Mouse (Mus musculus) cerebellum, adult 2 months (tissue): Measurements from ENCODE around the gene Scamp1.

Experiments
- CTCF ChIP-seq: fragments of 200-500 bp; IDR thresholded peaks from 2 replicates; pipeline ENCODE4 v1.5.1; 2011; ENCODE audit warnings: low read depth, mild to moderate bottlenecking, control low read depth, low read length, moderate library complexity, borderline replicate concordance; ENCODE audit not compliant: insufficient read depth
- POLR2A ChIP-seq: fragments of 200-500 bp; IDR thresholded peaks from 2 replicates; pipeline ENCODE4 v1.6.1; 2011; ENCODE audit warnings: low read length, control low read depth, borderline replicate concordance; ENCODE audit not compliant: insufficient read depth

DNA sequence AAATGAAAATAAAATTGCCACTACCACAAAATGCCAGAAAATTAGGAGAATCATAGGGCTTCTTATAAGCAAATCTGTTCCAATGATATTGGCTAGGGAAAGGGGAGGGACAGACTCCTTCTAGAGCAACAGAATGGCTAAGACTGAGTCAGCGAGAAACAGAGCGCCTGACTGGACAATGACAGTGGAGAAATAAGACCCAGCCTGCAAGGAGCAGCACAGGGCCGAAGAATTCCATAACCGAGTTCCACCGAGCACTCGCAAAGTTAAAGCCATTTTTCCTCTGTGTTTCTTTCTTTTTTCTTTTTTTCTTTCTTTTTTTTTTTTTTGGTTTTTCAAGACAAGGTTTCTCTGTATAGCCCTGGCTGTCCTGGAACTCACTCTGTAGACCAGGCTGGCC lies 45.5 kb downstream of the Scamp1 start:
- TF ChIP-seq CTCF (no peak), POLR2A (no peak)
